8 mouse cellular contexts compared by ENCODE assay signal in the genomic region with DNA sequence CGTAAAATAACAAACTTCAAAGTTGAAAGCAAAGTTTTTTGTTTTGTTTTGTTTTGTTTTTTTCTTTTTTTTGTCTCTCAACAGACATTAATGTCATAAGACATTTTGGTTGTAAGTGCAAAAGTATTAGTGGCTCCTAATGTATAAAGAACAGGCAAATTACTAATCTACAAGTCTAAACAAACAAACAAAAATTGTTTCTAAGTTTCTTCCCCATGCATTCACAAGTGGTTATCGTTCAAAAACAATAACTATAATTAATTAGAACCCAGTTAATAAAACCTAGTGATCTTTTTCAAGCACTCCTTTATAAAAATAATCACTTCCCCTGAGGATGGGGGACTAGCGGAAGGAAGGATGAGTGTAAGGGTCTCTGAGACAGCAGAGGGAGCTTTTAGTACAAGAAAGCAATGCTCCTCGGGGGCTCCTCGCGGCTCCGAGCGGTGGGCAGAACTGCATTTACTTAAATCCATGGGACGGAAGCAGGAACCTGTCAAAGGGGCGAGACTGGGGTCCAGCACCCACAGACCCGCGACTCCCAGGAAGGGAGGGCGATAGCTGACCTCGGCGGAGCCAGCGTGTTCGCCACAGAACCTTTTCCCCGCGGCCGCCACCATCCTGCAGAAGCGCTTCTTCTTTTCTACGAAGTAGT. TPM values are rescaled to one million over a fixed set of nuclear protein-coding genes. Genes with fewer than 3 reads are reported as not detected.
DNase-seq lines count a peak whose midpoint lies in the region; ATAC-seq and TF ChIP-seq lines count a peak whose summit lies in the region.

No protein-coding gene starts in this region.

- H3K27ac ChIP-seq in kidney, embryonic 15.5 days: peak overlapping the region; percentile 92
- peak overlapping the region; percentile 84 for H3K27ac ChIP-seq in embryonic facial prominence, embryonic 12.5 days
- peak overlapping the region; percentile 83 for H3K27ac ChIP-seq in intestine, embryonic 16.5 days (ENCODE audit: low read length)

- H3K9ac ChIP-seq in kidney, embryonic 15.5 days: peak overlapping the region; percentile 81
- peak overlapping the region; percentile 86 for H3K9ac ChIP-seq in embryonic facial prominence, embryonic 12.5 days
- H3K9ac ChIP-seq in intestine, embryonic 16.5 days (ENCODE audit: low read depth, low read length): peak overlapping the region; percentile 90

- H3K27me3 ChIP-seq in kidney, embryonic 15.5 days: no peaks in the 10 kb centered on the region
- H3K27me3 ChIP-seq in G1E (ENCODE audit: insufficient read depth, low read length) (no peaks in the 10 kb centered on the region), myocyte (ENCODE audit: control insufficient read depth, insufficient read depth, insufficient read length) (no peaks in the 10 kb centered on the region)
- H3K27me3 ChIP-seq in embryonic facial prominence, embryonic 12.5 days: no peaks in the 10 kb centered on the region
- H3K27me3 ChIP-seq in intestine, embryonic 16.5 days (replicated peaks; ENCODE audit: control insufficient read depth, insufficient read depth, low read length): no peaks in the 10 kb centered on the region

- peaks cover 27% of the 10 kb centered on the region for H3K36me3 ChIP-seq in kidney, embryonic 15.5 days
- peaks cover 47% of the 10 kb centered on the region for H3K36me3 ChIP-seq in G1E (replicated peaks)
- peaks cover 25% of the 10 kb centered on the region for H3K36me3 ChIP-seq in embryonic facial prominence, embryonic 12.5 days
- peaks cover 8% of the 10 kb centered on the region; the same call in 1 of the 2 replicates for H3K36me3 ChIP-seq in intestine, embryonic 16.5 days (ENCODE audit: control insufficient read depth, insufficient read depth, low read length)
- H3K36me3 ChIP-seq in myocyte (ENCODE audit: control insufficient read depth, insufficient read depth): peaks cover 16% of the 10 kb centered on the region

- peaks cover 38% of the 10 kb centered on the region for H3K79me2 ChIP-seq in myocyte (ENCODE audit: control insufficient read depth, insufficient read depth)

- peak overlapping the region; percentile 16 for H3ac ChIP-seq in myocyte (ENCODE audit: control insufficient read depth, insufficient read length)

- peak overlapping the region; percentile 93 for H3K4me3 ChIP-seq in kidney, embryonic 15.5 days (replicated peaks)
- H3K4me3 ChIP-seq in G1E (ENCODE audit: low read depth, low read length) (peak overlapping the region; percentile 94), myocyte (peak overlapping the region; percentile 98)
- peak overlapping the region; percentile 86 for H3K4me3 ChIP-seq in embryonic facial prominence, embryonic 12.5 days
- H3K4me3 ChIP-seq in intestine, embryonic 16.5 days (ENCODE audit: low read length): peak overlapping the region; percentile 94

- 3% methylated on average over 22 of the region's 22 CpGs for WGBS in kidney, embryonic 15.5 days
- WGBS in embryonic facial prominence, embryonic 12.5 days: 3% methylated on average over 22 of the region's 22 CpGs
- WGBS in intestine, embryonic 16.5 days: 2% methylated on average over 22 of the region's 22 CpGs

- peak; percentile 82 for ATAC-seq in kidney, embryonic 15.5 days (replicated peaks; ENCODE audit: low FRiP score)
- peak; percentile 36 for ATAC-seq in G1E (ENCODE audit: extremely low read depth, insufficient number of reproducible peaks, low FRiP score, poor library complexity, severe bottlenecking)
- ATAC-seq in embryonic facial prominence, embryonic 12.5 days (ENCODE audit: insufficient number of reproducible peaks, insufficient read depth, low FRiP score, low TSS enrichment): peak; percentile 78
- peak; percentile 73 for ATAC-seq in intestine, embryonic 16.5 days

- H3K4me1 ChIP-seq in kidney, embryonic 15.5 days: peaks cover 9% of the 10 kb centered on the region
- H3K4me1 ChIP-seq in G1E (ENCODE audit: insufficient read depth, low read depth, low read length): peaks cover 29% of the 10 kb centered on the region
- peaks cover 3% of the 10 kb centered on the region; the same call in 1 of the 2 replicates for H3K4me1 ChIP-seq in embryonic facial prominence, embryonic 12.5 days
- H3K4me1 ChIP-seq in intestine, embryonic 16.5 days (ENCODE audit: control insufficient read depth, insufficient read depth, low read length): no peaks in the 10 kb centered on the region; the same call in 1 of the 2 replicates

- TF ChIP-seq CTCF in G1E (IDR thresholded peaks at IDR 0.05; ENCODE audit: low read depth, low read length): no peak

- peak overlapping the region; percentile 56 for H3K4me2 ChIP-seq in kidney, embryonic 15.5 days
- H3K4me2 ChIP-seq in embryonic facial prominence, embryonic 12.5 days (replicated peaks): peak overlapping the region; percentile 45
- H3K4me2 ChIP-seq in intestine, embryonic 16.5 days (ENCODE audit: low read depth, low read length): peak overlapping the region; percentile 35
- peak overlapping the region; percentile 77 for H3K4me2 ChIP-seq in myocyte (ENCODE audit: low read depth)

- no peaks in the 10 kb centered on the region for H3K9me3 ChIP-seq in kidney, embryonic 15.5 days (replicated peaks)
- H3K9me3 ChIP-seq in G1E (replicated peaks): no peaks in the 10 kb centered on the region
- no peaks in the 10 kb centered on the region for H3K9me3 ChIP-seq in embryonic facial prominence, embryonic 12.5 days
- H3K9me3 ChIP-seq in intestine, embryonic 16.5 days (ENCODE audit: control insufficient read depth, low read length): no peaks in the 10 kb centered on the region

- no peak for DNase-seq in kidney, adult 9 months
- DNase-seq in G1E (ENCODE audit: low spot score): peak; percentile 38
- DNase-seq in kidney, adult 18-20 months: no peak
- DNase-seq in adrenal gland, adult 18-20 months (ENCODE audit: low spot score in 2 of 2): no peak

- no peak for TF ChIP-seq POLR2A in myocyte (IDR thresholded peaks at IDR 0.05; ENCODE audit: insufficient read length, low read depth)

TF ChIP-seq in myocyte, 11 proteins besides CTCF, POLR2A, EP300 and RAD21:
- no peak for TF ChIP-seq USF1 (IDR thresholded peaks at IDR 0.05; ENCODE audit: low read depth)
- no peak for TF ChIP-seq CEBPB (IDR thresholded peaks at IDR 0.05; ENCODE audit: insufficient read depth, poor library complexity, severe bottlenecking)
- TF ChIP-seq TCF3 (IDR thresholded peaks at IDR 0.05; ENCODE audit: insufficient read length, low read depth): no peak

RNA-seq across cellular contexts. Expression of gene Sass6, which starts 0.6 kb away (rescaled TPM):
- 27.2 and 27.6 TPM in 2 replicates for polyA plus RNA-seq in kidney, embryonic 15.5 days (2015; fragmentation: Nextera tagmentation; extraction: Ambion mirVana)
- total RNA-seq in G1E (2014; fragmentation: Nextera tagmentation) (58.1 and 74.3 TPM in 2 replicates), G1E (2017) (37.6 and 39.6 TPM in 2 replicates)
- polyA plus RNA-seq in G1E (2012) (6.6 and 7.6 TPM in 2 replicates), myocyte (2012; fragmentation: generic; extraction: Trizol) (1.3 TPM)
- polyA plus RNA-seq in embryonic facial prominence, embryonic 12.5 days (2016; fragmentation: Nextera tagmentation; extraction: Ambion mirVana): 30.1 and 30.9 TPM in 2 replicates
- 11.3 and 14.4 TPM in 2 replicates for polyA plus RNA-seq in intestine, embryonic 16.5 days (2015; fragmentation: Nextera tagmentation; extraction: Ambion mirVana)
- 1 to 10 TPM; 1.4 to 1.9 TPM for total RNA-seq in adrenal gland, adult 18-20 months (2021)

RNA-seq across cellular contexts. Expression of gene Trmt13, which starts 20.2 kb away (rescaled TPM):
- 29.0 and 30.4 TPM in 2 replicates for polyA plus RNA-seq in kidney, embryonic 15.5 days (2015; fragmentation: Nextera tagmentation; extraction: Ambion mirVana)
- total RNA-seq in G1E (2014; fragmentation: Nextera tagmentation): 32.1 and 42.9 TPM in 2 replicates
- 34.5 and 35.8 TPM in 2 replicates for total RNA-seq in G1E (2017)
- polyA plus RNA-seq in G1E (2012): 2.2 and 3.8 TPM in 2 replicates
- polyA plus RNA-seq in embryonic facial prominence, embryonic 12.5 days (2016; fragmentation: Nextera tagmentation; extraction: Ambion mirVana): 37.1 and 39.4 TPM in 2 replicates
- 17.0 and 20.5 TPM in 2 replicates for polyA plus RNA-seq in intestine, embryonic 16.5 days (2015; fragmentation: Nextera tagmentation; extraction: Ambion mirVana)
- 2.9 TPM for polyA plus RNA-seq in myocyte (2012; fragmentation: generic; extraction: Trizol)
- total RNA-seq in adrenal gland, adult 18-20 months (2021): 10 to 100 TPM; 10.2 to 12.7 TPM

RNA-seq across cellular contexts. Expression of gene Lrrc39, which starts 31.4 kb away (rescaled TPM):
- polyA plus RNA-seq in kidney, embryonic 15.5 days (2015; fragmentation: Nextera tagmentation; extraction: Ambion mirVana): 0.91 and 1.0 TPM in 2 replicates
- total RNA-seq in G1E (2014; fragmentation: Nextera tagmentation): 2.0 and 4.2 TPM in 2 replicates
- 1.7 and 2.2 TPM in 2 replicates for total RNA-seq in G1E (2017)
- polyA plus RNA-seq in G1E (2012): not detected in 2 replicates
- 0.69 and 0.74 TPM in 2 replicates for polyA plus RNA-seq in embryonic facial prominence, embryonic 12.5 days (2016; fragmentation: Nextera tagmentation; extraction: Ambion mirVana)
- polyA plus RNA-seq in intestine, embryonic 16.5 days (2015; fragmentation: Nextera tagmentation; extraction: Ambion mirVana): 4.7 and 5.6 TPM in 2 replicates
- 2.4 TPM for polyA plus RNA-seq in myocyte (2012; fragmentation: generic; extraction: Trizol)
- total RNA-seq in adrenal gland, adult 18-20 months (2021): 1 to 10 TPM; 1.8 to 9.0 TPM
